Mouse (Mus musculus) liver, embryonic 14.5 days (tissue): ENCODE results near the gene Gm4791. TPM values are rescaled to one million over a fixed set of nuclear protein-coding genes. Genes with fewer than 3 reads are reported as not detected.

Source experiments
- ATAC-seq: fragments of 200-750 bp; cut with Nextera tagmentation; 2 replicates; pipeline ENCODE4 v1.8.0; 2017; ENCODE audit warnings: moderate number of reproducible peaks, mild to moderate bottlenecking, moderate library complexity; ENCODE audit not compliant: insufficient read depth
- DNase-seq, 3 experiments: peaks; one replicate each; pipeline ENCODE4 v3.0.0-alpha.2; 2012 to 2013; ENCODE audit warnings: low read depth in 3 of 3, low spot score in 3 of 3
- H3K27ac ChIP-seq: fragments of 300-500 bp; sonication (generic); 2 replicates; pipeline ENCODE4 v1.5.1; 2014; ENCODE audit warnings: moderate library complexity, mild to moderate bottlenecking, control low read depth, inconsistent platforms
- H3K27me3 ChIP-seq: fragments of 300-500 bp; sonication (generic); 2 replicates; pipeline ENCODE4 v1.6.1; 2014; ENCODE audit warnings: mild to moderate bottlenecking, low read length, moderate library complexity; ENCODE audit not compliant: control insufficient read depth, insufficient read depth
- H3K36me3 ChIP-seq: fragments of 300-500 bp; sonication (generic); replicated peaks from 2 replicates; pipeline ENCODE4 v1.6.1; 2014; ENCODE audit warnings: low read depth; ENCODE audit not compliant: control insufficient read depth, insufficient read depth
- H3K4me1 ChIP-seq, 2 experiments: fragments of 200-500 bp in 1 of 2; fragments of 300-500 bp in 1 of 2; sonication (generic) in 1 of 2; replicated peaks; 2 replicates each; pipeline ENCODE4 v1.6.1; 2012 to 2014; ENCODE audit warnings: antibody characterized with exemption in 1 of 2, inconsistent platforms in 1 of 2, low read length in 1 of 2; ENCODE audit not compliant: control insufficient read depth in 2 of 2, insufficient read depth in 2 of 2
- H3K4me2 ChIP-seq: fragments of 300-500 bp; sonication (generic); 2 replicates; pipeline ENCODE4 v1.6.1; 2014; ENCODE audit warnings: low read depth, mild to moderate bottlenecking, control low read depth, moderate library complexity
- H3K4me3 ChIP-seq, 2 experiments: fragments of 200-500 bp in 1 of 2; fragments of 300-500 bp in 1 of 2; sonication (generic) in 1 of 2; 2 replicates each; pipeline ENCODE4 v1.5.1; 2012 to 2014; ENCODE audit warnings: low read depth in 2 of 2, low read length in 2 of 2, mild to moderate bottlenecking in 2 of 2, control low read depth in 1 of 2, inconsistent platforms in 1 of 2, moderate library complexity in 1 of 2; ENCODE audit not compliant: insufficient read depth in 1 of 2
- H3K9ac ChIP-seq: fragments of 300-500 bp; sonication (generic); replicated peaks from 2 replicates; pipeline ENCODE4 v1.6.1; 2014; ENCODE audit warnings: mild to moderate bottlenecking, control low read depth, moderate library complexity
- H3K9me3 ChIP-seq: fragments of 300-500 bp; sonication (generic); 2 replicates; pipeline ENCODE4 v1.6.1; 2016; ENCODE audit warnings: low read length, mixed read lengths; ENCODE audit not compliant: control insufficient read depth
- CTCF ChIP-seq: IDR thresholded peaks from 2 replicates; pipeline ENCODE4 v1.5.1; 2016; ENCODE audit warnings: antibody characterized with exemption, low read depth, control low read depth
- EP300 ChIP-seq: IDR thresholded peaks from 2 replicates; pipeline ENCODE4 v1.6.1; 2016; ENCODE audit warnings: antibody characterized with exemption, low read depth
- WGBS: fragments of 180-500 bp; shearing (Covaris S2); extraction: QIAGEN DNeasy Blood & Tissue Kit; methylation state at CpG from one replicate; pipeline ENCODE4 v1.1.7; 2014; ENCODE audit not compliant: insufficient replicate concordance; 5-methylcytosine and 5-hydroxymethylcytosine counted together
- polyA plus RNA-seq, 2 experiments: library from polyadenylated mRNA; depleted of rRNA in 1 of 2; stranded (reverse) in 1 of 2; unstranded in 1 of 2; fragments of >200 nt; fragmentation: Nextera tagmentation in 1 of 2; extraction: Ambion mirVana in 1 of 2; gene quantifications; 2 replicates each; pipeline versions ENCODE4 v1.2.1 to v1.2.3; 2012 to 2014

Gene Gm4791
- not detected in 2 replicates for polyA plus RNA-seq (2012; rRNA removed)
- not detected in 2 replicates for polyA plus RNA-seq (2014; fragmentation: Nextera tagmentation; extraction: Ambion mirVana)

DNA sequence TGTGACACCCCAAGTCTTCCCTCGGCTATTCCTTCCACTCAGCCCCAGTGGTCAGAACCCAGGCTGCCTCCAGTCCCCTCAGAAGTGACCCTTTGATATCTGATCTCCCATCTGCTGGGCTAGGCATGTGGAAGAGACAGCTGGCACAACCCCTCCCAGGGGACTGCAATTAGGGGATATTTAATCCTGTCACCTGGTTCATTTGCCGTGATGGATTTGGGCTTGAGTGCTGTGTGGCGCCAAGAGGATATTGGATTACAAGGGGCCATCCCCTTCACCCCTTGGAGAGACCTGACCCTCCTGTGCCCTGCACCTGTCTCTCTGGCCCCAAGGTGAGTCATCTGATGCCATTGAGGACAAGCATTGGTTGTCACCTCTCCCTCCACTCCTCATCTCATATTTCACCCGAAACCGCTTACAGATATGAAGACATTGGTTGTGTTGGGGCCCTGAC is at the start of gene Gm4791:
TSS of gene Gm4791 (plus strand) at position 404 of the 454 bp plus-strand sequence.
- no peak within 1 kb of the TSS for H3K4me2 ChIP-seq
- ATAC-seq (no peak), DNase-seq (no peak)
- H3K4me1 ChIP-seq: no peaks in the 10 kb centered on the region
- no peak for TF ChIP-seq CTCF
- no peak for TF ChIP-seq EP300
- H3K9me3 ChIP-seq: no peaks in the 10 kb centered on the region
- no peaks in the 10 kb centered on the region for H3K36me3 ChIP-seq
- H3K9ac ChIP-seq: no peak within 1 kb of the TSS
- WGBS: 48% methylated on average over 5 of the region's 5 CpGs
- no peak within 1 kb of the TSS for H3K4me3 ChIP-seq
- H3K27me3 ChIP-seq: no peaks in the 10 kb centered on the region
- no peak within 1 kb of the TSS for H3K27ac ChIP-seq

DNA sequence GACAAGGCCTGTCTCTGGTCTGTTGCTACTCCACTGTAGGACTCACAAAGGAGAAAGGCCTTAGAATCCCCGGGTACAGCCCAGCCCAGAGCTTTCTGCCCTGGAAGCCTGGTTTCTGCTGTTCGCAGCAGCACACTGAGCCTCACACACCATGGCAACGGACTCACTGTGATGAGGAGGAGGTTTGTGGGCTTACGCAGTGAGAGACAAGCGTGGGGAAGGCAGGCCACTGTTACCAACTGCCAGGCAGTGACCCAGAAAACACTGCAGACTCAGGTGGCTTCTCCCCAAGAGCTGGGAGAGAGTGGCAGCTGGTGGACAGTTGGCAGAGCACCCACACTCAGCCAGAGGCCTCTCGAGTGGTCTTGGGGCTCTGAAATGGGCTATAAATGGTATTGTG is 42.3 kb upstream of the Gm4791 start:
- no peaks in the 10 kb centered on the region for H3K36me3 ChIP-seq
- no peaks in the 10 kb centered on the region for H3K4me1 ChIP-seq
- no peak for ATAC-seq
- DNase-seq: no peak
- TF ChIP-seq EP300: no peak
- no peak for TF ChIP-seq CTCF
- H3K4me3 ChIP-seq: no peak overlapping the region
- no peak overlapping the region for H3K27ac ChIP-seq
- no peaks in the 10 kb centered on the region for H3K9me3 ChIP-seq
- WGBS: 58% methylated on average over 6 of the region's 6 CpGs
- no peak overlapping the region for H3K4me2 ChIP-seq
- H3K9ac ChIP-seq: no peak overlapping the region
- H3K27me3 ChIP-seq: no peaks in the 10 kb centered on the region

GRCm38 (mm10) chr9:46957420-46957950 is 41.1 kb upstream of the Gm4791 start:
- DNase-seq: no peak
- H3K27me3 ChIP-seq: no peaks in the 10 kb centered on the region
- no peaks in the 10 kb centered on the region for H3K36me3 ChIP-seq
- no peak overlapping the region for H3K9ac ChIP-seq
- no peak for ATAC-seq
- no peak overlapping the region for H3K4me3 ChIP-seq
- H3K4me2 ChIP-seq: no peak overlapping the region
- WGBS: 45% methylated on average over 8 of the region's 8 CpGs
- H3K27ac ChIP-seq: no peak overlapping the region
- TF ChIP-seq CTCF: no peak
- TF ChIP-seq EP300: no peak
- H3K9me3 ChIP-seq: no peaks in the 10 kb centered on the region
- H3K4me1 ChIP-seq: no peaks in the 10 kb centered on the region

DNA sequence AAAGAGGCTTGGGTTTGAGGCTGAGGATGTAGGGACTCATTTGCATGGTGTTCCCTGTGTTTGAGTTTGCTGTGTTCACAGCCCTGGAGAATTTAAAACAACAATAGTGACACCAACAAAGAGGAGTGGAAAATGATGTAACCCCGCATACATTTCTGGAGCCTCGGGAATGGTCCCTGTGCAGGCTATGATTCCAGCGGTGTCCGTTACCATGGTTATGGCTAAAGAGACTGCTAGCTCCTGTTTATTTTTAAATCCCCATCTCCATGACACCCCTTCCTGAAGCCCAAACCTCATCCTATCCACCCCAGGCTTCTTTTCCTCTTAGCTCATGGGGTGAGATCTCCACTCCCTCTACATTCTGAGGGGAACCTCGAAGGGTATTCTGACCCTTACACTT is 32.5 kb upstream of the Gm4791 start:
- Histone ChIP-seq H3K4me3 (no peak overlapping the region), H3K4me1 (no peaks in the 10 kb centered on the region), H3K4me2 (no peak overlapping the region), H3K9me3 (no peaks in the 10 kb centered on the region), H3K27ac (no peak overlapping the region), H3K9ac (no peak overlapping the region), H3K36me3 (no peaks in the 10 kb centered on the region), H3K27me3 (no peaks in the 10 kb centered on the region)
- DNase-seq (no peak), ATAC-seq (no peak)
- no peak for TF ChIP-seq CTCF
- no peak for TF ChIP-seq EP300
- 60% methylated on average over 5 of the region's 5 CpGs for WGBS

- no peaks in the 10 kb centered on the region for H3K4me1 ChIP-seq
- TF ChIP-seq EP300: no peak
- TF ChIP-seq CTCF: no peak
- WGBS: 27% methylated on average over 6 of the region's 6 CpGs
- no peaks in the 10 kb centered on the region for H3K36me3 ChIP-seq
- no peak for ATAC-seq
- no peak overlapping the region for H3K4me3 ChIP-seq
- H3K9me3 ChIP-seq: no peaks in the 10 kb centered on the region
- H3K27ac ChIP-seq: no peak overlapping the region
- H3K27me3 ChIP-seq: no peaks in the 10 kb centered on the region
- no peak overlapping the region for H3K4me2 ChIP-seq
- no peak for DNase-seq
- H3K9ac ChIP-seq: no peak overlapping the region
Observed at GRCm38 (mm10) chr9:46968970-46969369, 29.6 kb upstream of the Gm4791 start.
